Mouse (Mus musculus) lung, embryonic 14.5 days (tissue): ENCODE measurements around the gene Mybbp1a. TPM values are rescaled to one million over a fixed set of nuclear protein-coding genes. Genes with fewer than 3 reads are reported as not detected.

Experiments
- ATAC-seq: fragments of 200-750 bp; cut with Nextera tagmentation; 2 replicates; pipeline ENCODE4 v1.8.0; 2017; ENCODE audit warnings: mild to moderate bottlenecking, moderate TSS enrichment, moderate library complexity; ENCODE audit not compliant: insufficient read depth
- DNase-seq: peaks from one replicate; pipeline ENCODE4 v3.0.0-alpha.2; 2015
- H3K27ac ChIP-seq: fragments of 300-500 bp; sonication (generic); 2 replicates; pipeline ENCODE4 v1.5.1; 2014; ENCODE audit warnings: low read depth, mild to moderate bottlenecking, moderate library complexity
- H3K27me3 ChIP-seq: fragments of 300-500 bp; sonication (generic); 2 replicates; pipeline ENCODE4 v1.6.1; 2014; ENCODE audit warnings: low read length, control low read depth; ENCODE audit not compliant: insufficient read depth
- H3K36me3 ChIP-seq: fragments of 300-500 bp; sonication (generic); 2 replicates; pipeline ENCODE4 v1.6.1; 2014; ENCODE audit warnings: control low read depth; ENCODE audit not compliant: insufficient read depth
- H3K4me1 ChIP-seq: fragments of 300-500 bp; sonication (generic); 2 replicates; pipeline ENCODE4 v1.6.1; 2014; ENCODE audit warnings: antibody characterized with exemption, control low read depth; ENCODE audit not compliant: insufficient read depth
- H3K4me2 ChIP-seq: fragments of 300-500 bp; sonication (generic); 2 replicates; pipeline ENCODE4 v1.6.1; 2014; ENCODE audit warnings: mild to moderate bottlenecking
- H3K4me3 ChIP-seq: fragments of 300-500 bp; sonication (generic); 2 replicates; pipeline ENCODE4 v1.5.1; 2014; ENCODE audit warnings: low read depth, low read length
- H3K9ac ChIP-seq: fragments of 300-500 bp; sonication (generic); 2 replicates; pipeline ENCODE4 v1.6.1; 2014
- H3K9me3 ChIP-seq: fragments of 300-500 bp; sonication (generic); 2 replicates; pipeline ENCODE4 v1.6.1; 2016; ENCODE audit warnings: low read depth, low read length, control low read depth
- CTCF ChIP-seq: IDR thresholded peaks from 2 replicates; pipeline ENCODE4 v1.5.1; 2016; ENCODE audit warnings: antibody characterized with exemption, low read depth
- WGBS: fragments of 180-500 bp; shearing (Covaris S2); extraction: QIAGEN DNeasy Blood & Tissue Kit; methylation state at CpG from one replicate; pipeline ENCODE4 v1.1.7; 2014; 5-methylcytosine and 5-hydroxymethylcytosine counted together
- polyA plus RNA-seq: library from polyadenylated mRNA; unstranded; fragments of >200 nt; fragmentation: Nextera tagmentation; extraction: Ambion mirVana; gene quantifications from 2 replicates; pipeline ENCODE4 v1.2.1, GENCODE M21; 2014

Mybbp1a gene
- polyA plus RNA-seq, 1 experiment from 2014 or later, result 161 TPM

DNA sequence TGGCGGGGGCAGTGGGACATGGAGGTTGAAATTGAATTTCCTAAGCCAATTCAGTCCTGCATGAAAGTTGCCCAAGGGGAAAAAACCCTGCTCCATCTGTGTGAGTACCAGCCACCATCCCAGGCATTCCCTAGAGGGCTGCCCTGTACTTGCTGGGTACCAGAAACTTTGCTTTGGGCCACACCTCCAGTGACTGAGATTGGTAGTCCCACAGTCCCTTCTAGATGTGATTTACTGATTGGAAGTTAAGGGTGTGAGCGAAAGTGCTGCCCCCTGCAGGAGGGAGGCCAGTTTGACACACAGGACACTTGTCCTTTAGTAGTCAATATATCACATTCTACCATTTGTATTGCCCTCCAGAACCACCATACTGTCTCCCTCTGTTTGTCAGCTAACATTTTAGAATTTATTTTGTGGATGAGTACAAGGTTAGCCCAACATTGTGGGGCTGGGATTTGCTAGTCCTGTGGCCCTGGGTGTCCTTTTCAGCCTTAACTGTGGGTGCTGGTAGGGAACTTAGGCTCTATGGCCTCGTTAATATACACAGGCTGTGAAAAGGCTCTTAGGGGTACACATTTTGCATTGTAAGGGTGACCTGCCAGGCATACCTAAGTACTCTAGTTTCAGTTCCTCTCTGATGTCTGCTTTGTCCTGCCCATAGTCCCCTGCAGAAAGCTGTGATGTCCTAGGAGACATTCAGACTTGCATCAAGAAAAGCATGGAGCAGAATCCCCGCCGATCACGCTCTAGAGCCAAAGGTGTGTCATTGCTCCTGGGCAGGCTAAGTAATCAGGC is 5.4 kb downstream of the Mybbp1a start:
- Histone ChIP-seq H3K4me3 (no peak overlapping the region), H3K9me3 (no peaks in the 10 kb centered on the region), H3K9ac (no peak overlapping the region), H3K27ac (no peak overlapping the region), H3K4me1 (peaks cover 5% of the 10 kb centered on the region; the same call in 1 of the 2 replicates), H3K36me3 (peaks cover 94% of the 10 kb centered on the region), H3K27me3 (no peaks in the 10 kb centered on the region), H3K4me2 (no peak overlapping the region)
- TF ChIP-seq CTCF, result peak; percentile 75
- ATAC-seq (no peak), DNase-seq (peak; percentile 67)
- WGBS, result 88% methylated on average over 6 of the region's 6 CpGs

DNA sequence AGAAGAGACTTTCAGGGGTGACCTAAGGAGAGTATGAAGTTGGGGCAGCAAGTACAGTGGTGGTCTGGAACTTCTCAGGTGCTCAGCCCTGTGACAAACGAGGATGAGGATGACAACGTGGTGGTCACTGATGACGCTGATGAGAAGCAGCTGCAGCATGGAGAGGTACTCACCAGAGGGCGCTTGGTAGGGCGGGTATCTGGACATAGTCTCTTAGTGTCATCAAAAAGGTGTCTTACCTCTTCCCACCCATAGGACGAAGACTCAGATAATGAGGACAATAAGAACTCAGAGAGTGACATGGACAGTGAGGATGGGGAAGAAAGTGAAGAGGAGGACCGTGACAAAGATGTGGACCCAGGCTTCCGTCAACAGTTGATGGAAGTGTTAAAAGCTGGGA is 6.3 kb downstream of the Mybbp1a start:
- ATAC-seq (no peak), DNase-seq (no peak)
- H3K27ac ChIP-seq, result no peak overlapping the region
- H3K9me3 ChIP-seq, result no peaks in the 10 kb centered on the region
- no peaks in the 10 kb centered on the region for H3K27me3 ChIP-seq
- WGBS, result 71% methylated on average over 8 of the region's 8 CpGs
- H3K9ac ChIP-seq, result no peak overlapping the region
- no peak overlapping the region for H3K4me2 ChIP-seq
- H3K4me1 ChIP-seq, result no peaks in the 10 kb centered on the region
- H3K36me3 ChIP-seq, result peaks cover 100% of the 10 kb centered on the region
- TF ChIP-seq CTCF, result peak; percentile 41
- H3K4me3 ChIP-seq, result no peak overlapping the region

DNA sequence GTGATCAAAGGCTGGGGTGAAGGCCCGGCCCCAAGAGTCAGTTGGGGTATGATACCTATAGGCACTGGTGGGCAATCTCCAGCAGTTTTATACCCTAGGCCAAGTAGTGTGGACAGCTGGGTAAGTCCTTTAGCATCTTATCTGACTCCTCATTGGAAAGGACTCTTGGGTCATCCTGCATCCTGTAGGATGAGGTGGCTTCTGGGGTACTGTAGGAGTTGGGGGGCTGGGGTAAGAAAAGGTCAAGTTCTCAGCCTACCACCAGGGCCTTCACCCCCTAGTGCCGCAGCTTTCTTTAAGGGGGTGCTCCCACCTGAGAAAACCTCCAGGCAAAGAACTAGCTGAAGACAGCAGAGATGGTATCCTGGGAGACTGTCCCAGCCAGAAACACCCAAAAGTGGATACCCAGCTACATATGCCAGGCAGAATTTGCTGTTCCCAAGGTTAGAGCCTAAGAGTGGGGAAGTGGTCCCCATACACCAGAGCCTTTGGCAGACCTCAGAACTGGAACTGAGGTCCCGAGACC is 11.0 kb downstream of the Mybbp1a start:
- Histone ChIP-seq H3K9ac (no peak overlapping the region), H3K4me2 (no peak overlapping the region), H3K27ac (no peak overlapping the region), H3K9me3 (no peaks in the 10 kb centered on the region), H3K4me1 (no peaks in the 10 kb centered on the region), H3K27me3 (no peaks in the 10 kb centered on the region), H3K36me3 (peaks cover 59% of the 10 kb centered on the region), H3K4me3 (no peak overlapping the region)
- TF ChIP-seq CTCF, result no peak
- ATAC-seq, result no peak
- DNase-seq, result no peak
- WGBS, result 88% methylated on average over 3 of the region's 3 CpGs

DNA sequence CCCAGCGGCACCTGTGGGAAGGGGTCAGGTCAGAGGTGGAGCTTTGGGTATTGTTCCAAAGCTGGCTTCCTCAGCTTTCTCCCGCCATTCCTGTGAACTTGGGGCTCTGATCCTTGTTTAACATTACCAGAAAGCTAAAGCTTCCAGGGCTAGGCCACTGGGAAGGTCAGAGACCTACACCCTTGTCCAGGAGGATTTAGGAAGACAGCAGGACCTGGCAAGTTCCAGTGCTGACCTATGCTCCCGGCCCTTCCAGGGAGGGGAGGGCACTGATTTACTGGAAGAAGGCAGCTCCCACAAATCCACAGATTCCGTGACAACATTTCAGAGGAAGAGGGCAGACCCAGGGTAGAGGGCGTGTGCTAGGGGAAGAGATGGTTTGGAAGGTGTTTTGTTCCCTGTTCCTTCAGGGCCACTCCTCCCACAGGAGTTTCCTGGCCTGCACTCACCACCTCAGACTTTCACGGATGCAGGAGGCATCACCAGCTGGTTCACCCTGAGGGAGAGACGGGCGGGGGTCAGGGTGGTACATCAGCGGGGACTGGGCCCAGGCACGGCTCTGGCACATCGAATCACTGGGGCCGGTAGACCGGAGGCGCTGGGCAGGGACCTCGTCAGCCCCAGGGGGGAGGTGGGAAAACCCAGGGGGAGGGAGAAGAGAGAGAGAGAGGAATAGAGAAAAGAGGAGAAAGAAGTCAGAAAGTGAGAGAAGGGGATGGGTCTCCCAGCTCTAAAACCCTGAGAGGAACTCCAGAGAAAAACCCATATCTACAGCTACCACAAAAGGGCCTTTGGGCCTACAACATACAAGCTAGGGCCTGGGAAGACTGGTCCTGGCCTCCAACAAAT is 12.2 kb downstream of the Mybbp1a start:
- no peak for TF ChIP-seq CTCF
- Histone ChIP-seq H3K4me3 (no peak overlapping the region), H3K4me1 (no peaks in the 10 kb centered on the region), H3K9ac (no peak overlapping the region), H3K4me2 (no peak overlapping the region), H3K27ac (no peak overlapping the region), H3K9me3 (no peaks in the 10 kb centered on the region), H3K27me3 (no peaks in the 10 kb centered on the region), H3K36me3 (peaks cover 47% of the 10 kb centered on the region)
- ATAC-seq (no peak), DNase-seq (no peak)
- 56% methylated on average over 15 of the region's 15 CpGs for WGBS

GRCm38 (mm10) chr11:72455694-72456093 is 14.5 kb downstream of the Mybbp1a start:
- H3K9me3 ChIP-seq, result no peaks in the 10 kb centered on the region
- peaks cover 24% of the 10 kb centered on the region for H3K36me3 ChIP-seq
- 60% methylated on average over 5 of the region's 5 CpGs for WGBS
- DNase-seq (no peak), ATAC-seq (no peak)
- no peak overlapping the region for H3K4me2 ChIP-seq
- no peak overlapping the region for H3K4me3 ChIP-seq
- no peaks in the 10 kb centered on the region for H3K27me3 ChIP-seq
- no peak for TF ChIP-seq CTCF
- no peak overlapping the region for H3K9ac ChIP-seq
- H3K27ac ChIP-seq, result no peak overlapping the region
- H3K4me1 ChIP-seq, result no peaks in the 10 kb centered on the region

DNA sequence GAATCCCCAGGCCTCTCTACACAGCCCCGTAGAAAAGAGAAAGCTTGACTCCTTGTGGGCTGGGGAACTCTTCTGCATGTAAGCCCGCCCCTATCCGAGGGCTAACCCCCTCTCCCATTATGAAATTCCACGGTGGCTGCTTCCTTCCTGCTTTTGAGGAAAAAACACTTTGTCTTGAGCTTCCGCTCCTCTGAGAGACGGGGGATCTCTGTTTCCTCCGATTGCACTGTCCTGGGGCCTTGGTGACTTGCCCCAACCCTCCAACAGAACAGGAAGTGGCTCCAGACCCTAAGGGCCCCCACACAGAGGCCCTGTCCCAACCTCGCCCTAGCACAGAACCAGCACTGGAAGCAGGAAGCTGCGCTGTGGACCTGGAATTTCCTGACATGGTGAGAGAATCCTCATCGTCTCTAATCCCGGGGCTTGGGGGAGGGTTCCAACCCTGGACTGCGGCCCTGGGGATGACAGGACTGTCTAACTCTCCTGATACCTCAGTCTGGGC is 16.9 kb downstream of the Mybbp1a start:
- no peak overlapping the region for H3K9ac ChIP-seq
- peak overlapping the region; percentile 81 for H3K27ac ChIP-seq
- no peak overlapping the region for H3K4me3 ChIP-seq
- DNase-seq (peak; percentile 71), ATAC-seq (peak; percentile 80)
- H3K4me1 ChIP-seq, result no peaks in the 10 kb centered on the region
- peak overlapping the region; percentile 15; the same call in 1 of the 2 replicates for H3K4me2 ChIP-seq
- H3K9me3 ChIP-seq, result no peaks in the 10 kb centered on the region
- peaks cover under 1% of the 10 kb centered on the region; the same call in 1 of the 2 replicates for H3K36me3 ChIP-seq
- no peak for TF ChIP-seq CTCF
- WGBS, result 43% methylated on average over 12 of the region's 12 CpGs
- H3K27me3 ChIP-seq, result no peaks in the 10 kb centered on the region
